Mouse (Mus musculus): ENCODE measurements at regions not wholly inside any gene's neighbourhood (a gene's known extent, or its start where the extent isn't known, plus 50 kb on each side); places are given as distances from the start of the nearest gene placed in this dataset.

GRCm38 (mm10) chr3:143162444-143162843, 280.6 kb upstream of the Pkn2 start:
- no peak overlapping the region for H3K4me3 ChIP-seq (ENCODE audit: low read depth, low read length)
- no peaks in the 10 kb centered on the region for H3K9me3 ChIP-seq (ENCODE audit: control insufficient read depth, low read length)
- no peak overlapping the region for H3K9ac ChIP-seq (ENCODE audit: low read depth, low read length)
- no peaks in the 10 kb centered on the region for H3K4me1 ChIP-seq (replicated peaks; ENCODE audit: control insufficient read depth, insufficient read depth, low read length)
- H3K27me3 ChIP-seq (replicated peaks; ENCODE audit: control insufficient read depth, insufficient read depth, low read length), result no peaks in the 10 kb centered on the region
- no peak for ATAC-seq (replicated peaks; ENCODE audit: low FRiP score)
- H3K27ac ChIP-seq (ENCODE audit: low read depth, low read length), result no peak overlapping the region
- no peaks in the 10 kb centered on the region for H3K36me3 ChIP-seq (ENCODE audit: control insufficient read depth, insufficient read depth, low read length)
- whole genome bisulfite sequencing, result 84% methylated on average over 1 of the region's 1 CpGs
- no peak for DNase-seq (ENCODE audit: low spot score)
- no peak overlapping the region for H3K4me2 ChIP-seq

- no peaks in the 10 kb centered on the region for H3K9me3 ChIP-seq (ENCODE audit: control insufficient read depth, low read length)
- ATAC-seq (replicated peaks; ENCODE audit: low FRiP score) (no peak), DNase-seq (ENCODE audit: low spot score) (no peak)
- H3K4me3 ChIP-seq (ENCODE audit: low read depth, low read length), result no peak overlapping the region
- no peaks in the 10 kb centered on the region for H3K4me1 ChIP-seq (replicated peaks; ENCODE audit: control insufficient read depth, insufficient read depth, low read length)
- H3K27ac ChIP-seq (ENCODE audit: low read depth, low read length), result no peak overlapping the region
- H3K4me2 ChIP-seq, result no peak overlapping the region
- 89% methylated on average over 6 of the region's 6 CpGs for WGBS
- H3K27me3 ChIP-seq (replicated peaks; ENCODE audit: control insufficient read depth, insufficient read depth, low read length), result no peaks in the 10 kb centered on the region
- no peak overlapping the region for H3K9ac ChIP-seq (ENCODE audit: low read depth, low read length)
- H3K36me3 ChIP-seq (ENCODE audit: control insufficient read depth, insufficient read depth, low read length), result no peaks in the 10 kb centered on the region
These were observed 280.2 kb upstream of the Pkn2 start for GRCm38 (mm10) chr3:143161993-143162392.

DNA sequence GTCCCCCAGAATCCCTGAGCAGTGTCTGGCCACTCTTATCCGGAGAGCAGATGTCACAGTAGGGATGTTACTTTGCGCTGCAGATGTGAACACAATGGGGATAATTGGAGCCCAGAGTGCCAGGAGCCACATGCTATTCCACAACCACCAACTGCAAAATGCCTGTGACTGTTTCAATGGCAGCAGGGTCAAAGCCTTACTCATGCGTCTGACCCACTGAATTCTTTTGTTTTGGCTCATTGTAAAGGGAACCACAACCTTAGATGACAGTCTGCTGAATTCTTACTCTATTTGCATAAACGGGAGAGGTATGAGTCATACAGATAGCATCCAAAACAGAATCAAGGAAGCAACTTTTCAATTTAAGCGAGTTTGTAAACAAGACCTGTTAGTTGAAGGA, 276.8 kb upstream of the Pkn2 start:
- no peak for ATAC-seq (replicated peaks; ENCODE audit: low FRiP score)
- no peak overlapping the region for H3K27ac ChIP-seq (ENCODE audit: low read depth, low read length)
- no peaks in the 10 kb centered on the region for H3K4me1 ChIP-seq (replicated peaks; ENCODE audit: control insufficient read depth, insufficient read depth, low read length)
- no peaks in the 10 kb centered on the region for H3K27me3 ChIP-seq (replicated peaks; ENCODE audit: control insufficient read depth, insufficient read depth, low read length)
- no peak overlapping the region for H3K4me3 ChIP-seq (ENCODE audit: low read depth, low read length)
- WGBS, result 43% methylated on average over 5 of the region's 5 CpGs
- no peak overlapping the region for H3K9ac ChIP-seq (ENCODE audit: low read depth, low read length)
- no peaks in the 10 kb centered on the region for H3K36me3 ChIP-seq (ENCODE audit: control insufficient read depth, insufficient read depth, low read length)
- no peaks in the 10 kb centered on the region for H3K9me3 ChIP-seq (ENCODE audit: control insufficient read depth, low read length)
- H3K4me2 ChIP-seq, result no peak overlapping the region
- no peak for DNase-seq (ENCODE audit: low spot score)

DNA sequence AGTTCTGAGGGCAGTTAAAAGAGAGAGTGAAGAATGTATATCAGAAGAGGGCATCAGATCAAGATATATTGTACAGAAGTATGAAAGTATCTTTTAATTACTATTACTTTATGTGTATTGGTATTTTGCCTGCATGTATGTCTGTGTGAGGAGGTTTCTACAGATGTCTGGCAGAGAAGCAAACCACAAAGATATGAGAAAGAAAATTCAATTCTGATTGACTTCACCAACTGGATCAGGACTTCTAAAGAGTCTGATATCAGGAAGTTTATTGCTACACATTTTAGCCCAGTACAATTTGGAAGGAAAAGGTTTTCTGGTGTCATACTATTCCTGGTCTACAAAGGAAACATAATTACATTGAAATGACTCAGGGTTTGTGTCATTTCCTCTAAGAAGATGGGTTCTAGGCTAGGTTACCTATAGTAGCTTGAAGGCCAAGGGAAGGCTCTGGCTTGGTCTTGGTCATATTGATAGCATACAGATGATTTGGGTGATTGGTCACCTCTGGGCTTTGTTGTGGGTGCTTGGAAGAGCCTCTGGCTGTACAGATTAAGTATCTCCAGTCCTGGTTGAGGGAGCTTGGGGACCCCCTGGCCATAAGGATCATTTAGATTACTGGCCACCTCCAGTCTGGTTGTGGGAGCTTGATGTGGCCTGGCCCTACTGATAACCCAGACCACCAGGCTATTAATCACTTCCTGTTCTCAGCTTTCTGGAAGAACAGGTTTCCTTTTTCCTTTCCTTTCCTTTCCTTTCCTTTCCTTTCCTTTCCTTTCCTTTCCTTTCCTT, 275.1 kb upstream of the Pkn2 start:
- no peak for ATAC-seq (replicated peaks; ENCODE audit: low FRiP score)
- Histone ChIP-seq H3K9ac (ENCODE audit: low read depth, low read length) (no peak overlapping the region), H3K4me2 (no peak overlapping the region), H3K36me3 (ENCODE audit: control insufficient read depth, insufficient read depth, low read length) (no peaks in the 10 kb centered on the region), H3K9me3 (ENCODE audit: control insufficient read depth, low read length) (no peaks in the 10 kb centered on the region), H3K4me1 (replicated peaks; ENCODE audit: control insufficient read depth, insufficient read depth, low read length) (no peaks in the 10 kb centered on the region), H3K27me3 (replicated peaks; ENCODE audit: control insufficient read depth, insufficient read depth, low read length) (no peaks in the 10 kb centered on the region), H3K27ac (ENCODE audit: low read depth, low read length) (no peak overlapping the region), H3K4me3 (ENCODE audit: low read depth, low read length) (no peak overlapping the region)
- DNase-seq (ENCODE audit: low spot score), result no peak

DNA sequence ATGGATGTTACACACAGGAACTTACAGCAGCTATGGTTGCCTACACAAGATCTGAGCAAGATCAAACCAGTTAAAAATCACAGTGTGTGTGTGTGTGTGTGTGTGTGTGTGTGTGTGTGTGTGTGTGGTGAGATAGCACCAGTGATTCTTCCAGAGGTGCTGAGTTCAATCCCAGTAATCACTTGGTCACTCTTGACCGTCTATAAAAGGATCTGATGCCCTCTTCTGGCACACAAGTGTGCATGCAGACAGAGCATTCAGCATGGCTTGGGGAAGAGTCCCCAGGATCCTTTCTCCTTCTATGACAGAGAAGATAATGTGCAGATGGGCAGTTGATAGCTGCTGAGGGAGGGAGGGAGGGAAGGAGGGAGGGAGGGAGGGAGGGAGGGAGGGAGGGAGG, 274.4 kb upstream of the Pkn2 start:
- Histone ChIP-seq H3K27me3 (replicated peaks; ENCODE audit: control insufficient read depth, insufficient read depth, low read length) (no peaks in the 10 kb centered on the region), H3K9me3 (ENCODE audit: control insufficient read depth, low read length) (no peaks in the 10 kb centered on the region), H3K4me1 (replicated peaks; ENCODE audit: control insufficient read depth, insufficient read depth, low read length) (no peaks in the 10 kb centered on the region), H3K27ac (ENCODE audit: low read depth, low read length) (no peak overlapping the region), H3K36me3 (ENCODE audit: control insufficient read depth, insufficient read depth, low read length) (no peaks in the 10 kb centered on the region), H3K9ac (ENCODE audit: low read depth, low read length) (no peak overlapping the region), H3K4me2 (no peak overlapping the region), H3K4me3 (ENCODE audit: low read depth, low read length) (no peak overlapping the region)
- no peak for ATAC-seq (replicated peaks; ENCODE audit: low FRiP score)
- 45% methylated on average over 1 of the region's 1 CpGs for WGBS
- DNase-seq (ENCODE audit: low spot score), result no peak

DNA sequence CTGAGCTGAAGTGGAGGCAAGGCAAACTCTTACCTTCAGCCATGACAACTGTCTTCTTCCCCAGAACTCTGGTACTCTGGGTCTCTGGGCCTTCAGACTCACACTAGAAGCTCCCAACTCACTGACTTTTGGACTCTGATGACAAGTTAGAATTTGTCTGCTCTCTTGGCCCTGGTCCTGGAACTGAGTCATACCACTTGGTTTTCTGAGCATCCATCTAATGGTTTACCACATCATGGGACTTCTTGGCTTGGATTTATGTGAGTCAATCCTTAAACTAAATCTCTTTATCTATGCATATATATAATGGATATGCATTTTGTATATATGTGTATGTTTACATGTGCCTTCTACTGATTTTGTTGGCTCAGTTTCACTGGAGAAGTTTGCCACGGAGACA, 273.8 kb upstream of the Pkn2 start:
- H3K9ac ChIP-seq (ENCODE audit: low read depth, low read length), result no peak overlapping the region
- no peaks in the 10 kb centered on the region for H3K27me3 ChIP-seq (replicated peaks; ENCODE audit: control insufficient read depth, insufficient read depth, low read length)
- H3K27ac ChIP-seq (ENCODE audit: low read depth, low read length), result no peak overlapping the region
- DNase-seq (ENCODE audit: low spot score), result no peak
- no peak overlapping the region for H3K4me3 ChIP-seq (ENCODE audit: low read depth, low read length)
- ATAC-seq (replicated peaks; ENCODE audit: low FRiP score), result no peak
- no peaks in the 10 kb centered on the region for H3K9me3 ChIP-seq (ENCODE audit: control insufficient read depth, low read length)
- no peaks in the 10 kb centered on the region for H3K36me3 ChIP-seq (ENCODE audit: control insufficient read depth, insufficient read depth, low read length)
- no peak overlapping the region for H3K4me2 ChIP-seq
- WGBS, result 83% methylated on average over 1 of the region's 1 CpGs
- no peaks in the 10 kb centered on the region for H3K4me1 ChIP-seq (replicated peaks; ENCODE audit: control insufficient read depth, insufficient read depth, low read length)

- Histone ChIP-seq H3K27me3 (replicated peaks; ENCODE audit: control insufficient read depth, insufficient read depth, low read length) (no peaks in the 10 kb centered on the region), H3K4me1 (replicated peaks; ENCODE audit: control insufficient read depth, insufficient read depth, low read length) (no peaks in the 10 kb centered on the region), H3K4me2 (no peak overlapping the region), H3K9ac (ENCODE audit: low read depth, low read length) (no peak overlapping the region), H3K36me3 (ENCODE audit: control insufficient read depth, insufficient read depth, low read length) (no peaks in the 10 kb centered on the region), H3K9me3 (ENCODE audit: control insufficient read depth, low read length) (no peaks in the 10 kb centered on the region), H3K4me3 (ENCODE audit: low read depth, low read length) (no peak overlapping the region), H3K27ac (ENCODE audit: low read depth, low read length) (no peak overlapping the region)
- ATAC-seq (replicated peaks; ENCODE audit: low FRiP score), result no peak
- WGBS, result 58% methylated on average over 8 of the region's 8 CpGs
- no peak for DNase-seq (ENCODE audit: low spot score)
These were observed 265.7 kb upstream of the Pkn2 start for GRCm38 (mm10) chr3:143147471-143147870.

DNA sequence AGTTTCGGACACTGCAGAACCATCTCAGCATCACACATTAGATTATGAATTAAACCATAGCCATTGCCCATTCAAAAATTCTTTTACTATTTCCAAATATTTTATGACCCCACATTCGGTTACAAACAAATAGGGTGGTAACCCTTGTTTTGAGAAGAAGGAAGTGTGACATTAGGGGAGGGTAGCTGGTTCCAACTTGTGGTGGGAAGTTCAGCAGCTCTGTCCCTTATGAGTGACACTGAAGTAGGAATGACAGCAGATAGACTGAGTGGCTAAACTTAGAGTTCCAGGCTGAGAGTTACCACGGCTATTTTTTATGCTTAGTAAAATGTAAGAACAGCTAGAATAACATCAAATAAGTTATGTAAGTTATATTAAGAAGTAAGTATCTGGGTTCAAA, 257.1 kb upstream of the Pkn2 start:
- WGBS, result 84% methylated on average over 3 of the region's 3 CpGs
- Histone ChIP-seq H3K36me3 (ENCODE audit: control insufficient read depth, insufficient read depth, low read length) (no peaks in the 10 kb centered on the region), H3K4me1 (replicated peaks; ENCODE audit: control insufficient read depth, insufficient read depth, low read length) (no peaks in the 10 kb centered on the region), H3K9me3 (ENCODE audit: control insufficient read depth, low read length) (no peaks in the 10 kb centered on the region), H3K9ac (ENCODE audit: low read depth, low read length) (no peak overlapping the region), H3K27ac (ENCODE audit: low read depth, low read length) (no peak overlapping the region), H3K4me3 (ENCODE audit: low read depth, low read length) (no peak overlapping the region), H3K4me2 (no peak overlapping the region), H3K27me3 (replicated peaks; ENCODE audit: control insufficient read depth, insufficient read depth, low read length) (no peaks in the 10 kb centered on the region)
- ATAC-seq (replicated peaks; ENCODE audit: low FRiP score), result no peak
- no peak for DNase-seq (ENCODE audit: low spot score)

GRCm38 (mm10) chr3:143134528-143134927, 252.7 kb upstream of the Pkn2 start:
- 75% methylated on average over 2 of the region's 2 CpGs for WGBS
- Histone ChIP-seq H3K4me2 (no peak overlapping the region), H3K4me1 (replicated peaks; ENCODE audit: control insufficient read depth, insufficient read depth, low read length) (no peaks in the 10 kb centered on the region), H3K9ac (ENCODE audit: low read depth, low read length) (no peak overlapping the region), H3K4me3 (ENCODE audit: low read depth, low read length) (no peak overlapping the region), H3K36me3 (ENCODE audit: control insufficient read depth, insufficient read depth, low read length) (no peaks in the 10 kb centered on the region), H3K9me3 (ENCODE audit: control insufficient read depth, low read length) (no peaks in the 10 kb centered on the region), H3K27ac (ENCODE audit: low read depth, low read length) (no peak overlapping the region), H3K27me3 (replicated peaks; ENCODE audit: control insufficient read depth, insufficient read depth, low read length) (no peaks in the 10 kb centered on the region)
- ATAC-seq (replicated peaks; ENCODE audit: low FRiP score), result no peak
- no peak for DNase-seq (ENCODE audit: low spot score)
